Mouse (Mus musculus) gastrocnemius, adult 18-20 months (tissue): ENCODE measurements around the gene Acbd5. TPM values are rescaled to one million over a fixed set of nuclear protein-coding genes. Genes with fewer than 3 reads are reported as not detected.

Source experiments
- DNase-seq: peaks from one replicate; pipeline ENCODE4 v3.0.0; 2021; ENCODE audit warnings: low spot score
- total RNA-seq, 2 experiments: library from RNA; stranded (reverse); gene quantifications; 2 replicates each; pipeline ENCODE4 v1.2.3; 2021

Acbd5 gene
- total RNA-seq, 2 experiments from 2014 or later: 26.8 to 27.8 TPM

- DNase-seq: no peak
Observed at GRCm38 (mm10) chr2:23068370-23068737, 387 bp downstream of the Acbd5 start.

GRCm38 (mm10) chr2:23068894-23069744, 1.2 kb downstream of the Acbd5 start:
- peak; percentile 92 for DNase-seq

- DNase-seq: no peak
Observed at GRCm38 (mm10) chr2:23070491-23070890, 2.5 kb downstream of the Acbd5 start.

DNA sequence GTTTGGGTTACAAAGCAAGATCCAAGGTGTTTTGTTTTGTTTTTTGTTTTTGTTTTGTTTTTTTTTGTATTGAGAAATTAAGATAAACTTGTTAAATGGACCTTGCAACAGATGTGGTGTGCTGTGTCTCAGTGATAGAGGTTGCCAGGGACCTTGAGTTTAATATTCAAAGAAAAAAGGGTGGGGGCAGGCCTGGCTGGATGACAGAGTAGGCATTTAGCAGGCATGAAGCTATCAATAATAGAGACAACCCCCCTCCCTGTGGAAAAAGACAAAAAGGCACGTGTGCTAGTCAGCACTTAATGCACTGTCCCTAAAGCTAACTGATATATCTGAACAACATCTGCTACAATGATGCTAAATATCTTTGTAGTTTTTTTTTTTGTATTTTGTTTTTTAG, 3.4 kb downstream of the Acbd5 start:
- DNase-seq: no peak

- DNase-seq: no peak
Observed at GRCm38 (mm10) chr2:23075846-23076245, 7.9 kb downstream of the Acbd5 start.

- DNase-seq: no peak
Observed at GRCm38 (mm10) chr2:23076783-23077182, 8.8 kb downstream of the Acbd5 start.

GRCm38 (mm10) chr2:23077693-23078092, 9.7 kb downstream of the Acbd5 start:
- DNase-seq: no peak

- no peak for DNase-seq
Observed at GRCm38 (mm10) chr2:23078588-23078987, 10.6 kb downstream of the Acbd5 start.

DNA sequence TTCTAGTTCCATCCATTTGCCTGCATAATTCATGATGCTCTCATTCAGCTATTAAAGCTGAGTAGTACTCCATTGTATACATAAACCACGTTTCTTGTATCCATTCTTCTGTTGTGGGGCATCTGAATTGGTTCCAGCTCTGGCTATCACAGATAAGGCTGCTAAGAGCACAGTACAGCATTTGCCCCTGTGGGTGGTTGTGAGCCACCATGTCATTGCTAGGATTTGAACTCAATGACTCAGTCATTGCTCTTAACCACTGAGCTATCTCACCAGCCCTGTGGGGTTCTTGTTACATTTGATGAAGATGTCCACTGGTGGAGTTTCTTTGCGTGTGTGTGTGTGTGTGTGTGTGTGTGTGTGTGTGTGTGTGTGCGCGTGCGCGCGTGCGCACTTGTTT, 16.6 kb downstream of the Acbd5 start:
- DNase-seq: no peak

DNA sequence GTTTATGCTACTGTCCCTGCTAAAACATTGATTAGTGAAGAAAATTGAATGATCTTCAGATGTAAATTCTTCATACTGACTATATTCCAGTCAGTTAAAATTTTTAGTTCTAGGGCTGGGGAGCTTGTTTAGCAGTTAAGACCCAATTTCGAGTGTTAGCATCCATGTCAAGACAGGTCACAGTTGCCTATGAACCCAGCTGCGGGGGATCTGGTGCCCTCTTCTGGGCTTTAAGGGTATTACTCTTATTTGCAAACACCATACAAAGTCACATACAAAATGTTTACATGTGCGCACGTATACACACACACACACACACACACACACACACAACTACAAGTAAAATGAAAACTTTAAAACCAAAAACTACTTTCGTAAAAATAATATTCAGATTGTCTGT, 24.2 kb downstream of the Acbd5 start:
- DNase-seq: peak; percentile 24

DNA sequence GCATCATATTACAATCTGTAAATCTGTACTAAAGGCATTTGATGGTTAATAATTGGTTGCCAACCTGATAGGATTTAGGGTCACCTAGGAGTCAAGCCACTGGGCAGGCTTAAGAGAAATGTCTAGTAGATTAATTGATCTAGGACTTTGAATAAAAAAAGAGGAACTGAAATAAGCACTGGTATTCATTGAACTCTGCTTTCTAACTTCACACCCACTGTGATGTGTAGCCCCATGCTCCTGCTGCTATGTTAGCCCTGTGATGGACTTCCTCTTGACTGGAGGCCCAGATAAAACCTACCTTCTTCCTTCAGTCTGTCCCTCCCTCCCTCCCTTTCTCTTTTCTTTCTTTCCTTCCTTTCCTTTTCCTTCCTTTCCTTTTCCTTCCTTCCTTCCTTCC, 29.1 kb downstream of the Acbd5 start:
- DNase-seq: no peak

DNA sequence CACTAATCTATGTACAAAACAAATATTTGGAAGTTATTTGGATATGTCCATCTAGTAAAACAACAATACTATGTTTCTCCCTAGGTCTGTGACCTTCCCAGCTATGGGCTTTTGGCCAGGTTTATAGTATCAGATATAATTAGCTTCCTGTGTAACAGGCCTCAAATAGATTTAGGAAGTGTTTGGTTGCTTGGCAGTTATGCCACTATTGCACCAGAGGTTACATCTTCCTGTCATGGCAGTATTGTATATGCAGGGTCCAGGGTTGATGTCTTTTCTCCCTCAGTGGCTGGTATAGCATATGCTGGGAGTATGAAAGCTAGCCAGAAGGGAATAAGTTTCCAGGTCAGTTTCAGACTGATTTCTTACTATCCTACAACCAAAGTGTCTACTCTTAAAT, 34.3 kb downstream of the Acbd5 start:
- DNase-seq: no peak

- no peak for DNase-seq
Observed at GRCm38 (mm10) chr2:23119573-23119972, 51.6 kb downstream of the Acbd5 start.

DNA sequence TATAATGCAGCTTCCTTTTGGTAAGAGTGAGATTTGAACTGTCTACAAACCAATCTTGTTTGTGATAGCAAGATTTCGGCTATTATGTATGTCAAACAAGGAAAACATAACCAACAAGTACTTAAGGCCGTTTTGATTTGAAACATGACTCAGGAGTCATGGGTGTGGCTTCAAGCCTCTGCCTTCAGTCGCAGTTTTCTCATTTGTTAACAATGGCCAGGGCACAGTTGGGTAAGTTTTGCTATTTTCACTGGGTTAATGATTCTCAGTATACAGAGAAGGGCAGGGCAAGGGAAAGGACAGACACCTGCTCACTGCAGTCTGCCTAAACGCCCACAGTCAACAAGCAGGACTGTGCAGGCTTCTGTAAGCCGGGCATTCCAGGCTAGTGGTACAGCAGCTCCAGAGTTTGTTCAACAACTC, 87.2 kb downstream of the Acbd5 start:
- DNase-seq: no peak

DNA sequence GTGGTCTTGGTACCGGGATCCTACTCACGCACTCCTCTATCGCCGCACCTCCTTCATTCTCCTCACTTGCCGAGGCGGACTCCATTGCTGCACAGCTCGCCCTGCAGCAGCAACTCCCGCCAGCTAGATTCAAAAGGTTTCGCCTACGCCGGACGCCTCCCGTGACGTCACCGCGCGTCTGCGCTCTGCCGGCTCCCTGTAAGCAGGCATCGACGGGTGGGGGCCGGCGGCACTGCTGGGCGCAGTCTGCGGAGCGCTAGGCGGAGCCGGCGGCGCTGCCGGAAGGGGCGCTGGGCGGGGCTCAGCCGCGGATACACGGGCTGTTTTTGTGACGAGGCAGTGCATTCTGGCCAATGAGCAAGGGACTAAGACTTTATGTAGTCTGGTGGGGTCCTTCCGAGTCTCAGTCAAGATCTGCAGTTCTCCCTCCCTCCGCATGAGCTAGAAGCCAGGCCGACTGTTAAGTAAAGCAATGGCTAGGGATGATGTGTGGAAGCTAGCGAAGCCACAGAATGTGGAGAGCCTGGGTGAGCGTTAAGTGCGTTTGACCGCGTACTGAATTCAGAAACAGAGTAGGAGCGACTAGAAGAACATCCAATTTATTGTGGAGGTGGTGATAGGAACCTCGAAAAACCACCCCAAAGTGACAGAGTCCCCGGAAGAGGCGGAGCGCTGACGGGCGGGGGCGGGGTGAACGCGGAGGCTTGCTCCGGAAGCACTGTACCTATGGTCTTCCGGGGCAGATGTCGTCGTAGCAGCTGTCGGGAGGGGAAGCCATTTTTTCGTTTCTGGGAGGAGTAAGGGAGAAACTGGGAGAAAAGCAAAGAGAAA, 88.0 kb downstream of the Acbd5 start, which contains the start of the genes Mastl and Yme1l1:
Gene Mastl (minus strand): TSS at position 248 of the 831 bp plus-strand sequence.
Gene Yme1l1 (plus strand): TSS at position 593 of the 831 bp plus-strand sequence.
- DNase-seq: peak; percentile 95

DNA sequence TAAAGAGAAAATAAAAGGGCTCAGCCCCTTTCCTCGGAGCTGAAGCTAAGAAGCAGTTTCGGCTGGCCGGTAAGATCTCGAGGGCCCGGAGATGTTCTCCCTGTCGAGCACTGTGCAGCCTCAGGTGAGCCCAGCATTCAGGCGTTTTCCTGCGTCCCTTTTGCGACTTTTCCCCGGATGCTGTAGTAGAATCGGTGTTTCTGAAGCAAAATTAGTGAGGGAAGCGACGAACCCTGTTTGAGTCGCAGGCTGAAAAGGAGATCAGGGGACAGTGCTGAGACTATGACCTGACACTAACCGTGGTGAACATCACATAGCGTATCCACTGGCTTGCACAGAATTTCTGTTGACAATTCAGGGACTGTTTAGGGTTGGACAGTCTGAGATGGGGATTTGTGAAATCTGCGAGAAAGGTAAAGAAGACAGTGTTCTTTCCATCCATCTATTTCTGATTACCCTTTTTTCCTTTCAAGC, 88.7 kb downstream of the Acbd5 start:
- DNase-seq: no peak

Other genes starting within 250 kb of the Acbd5 start
- 10 to 100 TPM in 1 of 2 experiments, 1 to 10 TPM in 1; 9.0 to 11.4 TPM for gene Pdss1, start 172.6 kb upstream of the Acbd5 start, total RNA-seq
- 10 to 100 TPM; 17.4 to 22.4 TPM for gene Abi1, start 27.9 kb upstream of the Acbd5 start, total RNA-seq
- under 1 TPM; 0.41 to 0.50 TPM for gene Mastl, start 87.9 kb downstream of the Acbd5 start, total RNA-seq
- 10 to 100 TPM; 52.5 to 62.4 TPM for gene Yme1l1, start 88.2 kb downstream of the Acbd5 start, total RNA-seq
- not detected for gene 4931423N10Rik, start 139.3 kb downstream of the Acbd5 start, total RNA-seq